Mouse (Mus musculus) midbrain, embryonic 15.5 days (tissue): ENCODE results near the gene Ap4m1. TPM values are rescaled to one million over a fixed set of nuclear protein-coding genes. Genes with fewer than 3 reads are reported as not detected.
A peak's percentile ranks its signal among the peaks of the same experiment; 100 is the strongest.
"Not testable (repeated sequence)": the region's sequence is repeated elsewhere in the genome, so short reads cannot be mapped to it uniquely, and the experiment has no call there.

Experiments
- ATAC-seq: fragments of 200-750 bp; cut with Nextera tagmentation; replicated peaks from 2 replicates; pipeline ENCODE4 v1.8.0; 2017; ENCODE audit warnings: moderate TSS enrichment
- H3K27ac ChIP-seq: fragments of 300-500 bp; sonication (generic); 2 replicates; pipeline ENCODE4 v1.5.1; 2015; ENCODE audit warnings: mild to moderate bottlenecking, inconsistent platforms
- H3K27me3 ChIP-seq: fragments of 300-500 bp; sonication (generic); replicated peaks from 2 replicates; pipeline ENCODE4 v1.6.1; 2015; ENCODE audit warnings: inconsistent platforms
- H3K36me3 ChIP-seq: fragments of 300-500 bp; sonication (generic); replicated peaks from 2 replicates; pipeline ENCODE4 v1.6.1; 2015; ENCODE audit warnings: inconsistent platforms
- H3K4me1 ChIP-seq: fragments of 300-500 bp; sonication (generic); 2 replicates; pipeline ENCODE4 v1.6.1; 2015; ENCODE audit warnings: inconsistent platforms
- H3K4me2 ChIP-seq: fragments of 300-500 bp; sonication (generic); 2 replicates; pipeline ENCODE4 v1.6.1; 2015; ENCODE audit warnings: inconsistent platforms, mild to moderate bottlenecking, moderate library complexity
- H3K4me3 ChIP-seq: fragments of 300-500 bp; sonication (generic); 2 replicates; pipeline ENCODE4 v1.5.1; 2015; ENCODE audit warnings: mild to moderate bottlenecking, inconsistent platforms
- H3K9ac ChIP-seq: fragments of 300-500 bp; sonication (generic); 2 replicates; pipeline ENCODE4 v1.6.1; 2015; ENCODE audit warnings: mild to moderate bottlenecking, inconsistent platforms
- H3K9me3 ChIP-seq: fragments of 300-500 bp; sonication (generic); 2 replicates; pipeline ENCODE4 v1.6.1; 2016; ENCODE audit warnings: inconsistent platforms
- WGBS: fragments of 180-500 bp; shearing (Covaris S2); methylation state at CpG from one replicate; pipeline ENCODE4 v1.1.7; 2015; ENCODE audit warnings: mixed read lengths; 5-methylcytosine and 5-hydroxymethylcytosine counted together
- microRNA counts: library from miRNA; unstranded; fragments of <30 nt; microRNA quantifications from one replicate; lab custom pipeline; 2016
- microRNA-seq: library from miRNA; unstranded; fragments of <30 nt; microRNA quantifications from one replicate; pipeline ENCODE4, GENCODE M21; 2016
- polyA plus RNA-seq: library from polyadenylated mRNA; unstranded; fragments of >200 nt; fragmentation: Nextera tagmentation; extraction: Ambion mirVana; gene quantifications from 2 replicates; pipeline ENCODE4 v1.2.1, GENCODE M21; 2015

The Ap4m1 gene
- polyA plus RNA-seq, 1 experiment from 2014 or later: 30.5 TPM

DNA sequence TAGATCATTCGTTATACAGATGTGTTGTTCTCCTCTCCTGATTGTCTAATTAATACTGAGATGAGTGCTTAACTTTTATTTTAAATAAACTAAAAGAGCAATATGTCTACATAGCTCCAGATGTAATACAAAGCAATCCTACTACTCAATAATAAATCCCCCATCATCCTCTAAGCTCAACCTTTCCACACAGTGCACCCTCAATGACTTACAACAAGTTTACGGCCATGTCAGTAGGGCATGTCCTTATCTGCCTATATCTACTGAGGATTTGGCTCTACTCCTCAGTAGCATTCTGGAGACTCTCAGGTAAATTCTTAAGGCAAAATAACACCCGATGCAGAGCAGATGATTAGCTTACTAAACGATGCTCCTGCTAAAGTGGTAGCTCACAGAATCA lies 36.1 kb downstream of the Ap4m1 start:
- WGBS: 87% methylated on average over 4 of the region's 4 CpGs
- H3K27me3 ChIP-seq: no peaks in the 10 kb centered on the region
- H3K9ac ChIP-seq: no peak overlapping the region
- H3K4me3 ChIP-seq: no peak overlapping the region
- H3K9me3 ChIP-seq: no peaks in the 10 kb centered on the region; the same call in 1 of the 2 replicates
- H3K4me1 ChIP-seq: no peaks in the 10 kb centered on the region
- no peak overlapping the region for H3K27ac ChIP-seq
- no peak for ATAC-seq
- no peak overlapping the region for H3K4me2 ChIP-seq
- H3K36me3 ChIP-seq: no peaks in the 10 kb centered on the region

DNA sequence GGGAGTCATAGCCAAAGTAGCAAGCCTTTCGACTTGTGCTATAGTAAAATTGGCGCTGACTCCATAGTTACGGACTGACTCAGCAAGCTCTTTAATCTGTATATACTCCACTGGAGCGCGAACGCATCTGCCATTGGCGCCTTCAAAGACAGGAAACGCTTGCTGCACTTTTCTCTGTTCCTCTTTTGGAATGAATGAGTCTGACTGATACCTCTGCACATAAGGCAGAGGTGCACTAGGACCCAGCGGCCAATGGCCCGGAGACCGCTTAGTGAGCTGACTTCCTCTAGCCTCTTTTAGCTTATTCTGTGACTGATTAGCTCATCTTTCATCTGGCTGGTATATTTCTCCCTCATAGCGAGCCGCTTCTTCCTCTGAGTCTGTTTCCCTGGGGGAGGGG lies 44.8 kb downstream of the Ap4m1 start:
- ATAC-seq, H3K36me3 ChIP-seq, H3K27me3 ChIP-seq, H3K9me3 ChIP-seq, H3K4me3 ChIP-seq, H3K4me1 ChIP-seq, H3K9ac ChIP-seq, H3K4me2 ChIP-seq, H3K27ac ChIP-seq: not testable (repeated sequence)
- 94% methylated on average over 13 of the region's 13 CpGs for WGBS

DNA sequence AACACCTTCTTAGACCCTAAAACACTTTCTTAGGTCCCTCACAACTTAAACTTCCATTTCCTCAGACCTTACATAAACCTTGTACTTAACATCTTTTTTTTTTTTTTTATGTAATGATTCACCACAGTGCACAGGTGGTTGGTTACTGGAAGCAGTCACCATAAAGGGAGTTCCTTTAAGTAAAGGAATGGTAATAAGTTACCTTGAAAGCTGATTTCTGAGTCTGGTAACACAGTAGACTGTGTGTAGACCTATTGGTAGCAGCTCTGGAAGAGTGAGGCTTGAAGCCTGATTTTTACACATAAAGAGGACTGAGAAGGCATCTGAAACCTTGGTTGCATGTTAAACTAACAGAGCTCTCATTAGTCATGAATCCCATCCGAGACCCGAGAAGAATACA lies 48.1 kb downstream of the Ap4m1 start:
- Histone ChIP-seq H3K4me3 (no peak overlapping the region), H3K27me3 (no peaks in the 10 kb centered on the region), H3K27ac (no peak overlapping the region), H3K36me3 (no peaks in the 10 kb centered on the region), H3K9ac (no peak overlapping the region), H3K4me1 (no peaks in the 10 kb centered on the region), H3K4me2 (no peak overlapping the region), H3K9me3 (no peaks in the 10 kb centered on the region)
- WGBS: 74% methylated on average over 2 of the region's 2 CpGs
- no peak for ATAC-seq

DNA sequence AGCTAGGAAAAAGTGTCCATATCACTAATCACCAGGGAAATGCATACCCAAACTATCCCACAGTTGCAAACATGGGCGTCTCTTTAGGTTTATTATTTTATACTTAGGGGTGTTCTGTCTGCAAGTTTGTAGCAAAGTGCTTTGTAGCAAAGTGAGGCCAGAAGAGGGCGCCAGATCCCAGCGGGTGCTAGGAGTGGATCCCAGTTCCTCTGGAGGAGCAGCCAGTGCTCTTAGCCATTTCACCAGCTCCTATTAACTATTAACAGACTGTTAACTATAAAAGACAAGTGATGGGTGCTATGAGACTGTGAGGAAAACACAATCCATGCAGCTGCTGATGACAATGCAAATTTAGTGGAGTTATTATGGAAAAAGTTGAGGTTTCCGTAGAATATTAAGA lies 50.3 kb downstream of the Ap4m1 start:
- no peak overlapping the region for H3K4me2 ChIP-seq
- no peaks in the 10 kb centered on the region for H3K9me3 ChIP-seq
- H3K4me1 ChIP-seq: no peaks in the 10 kb centered on the region
- no peak overlapping the region for H3K9ac ChIP-seq
- H3K36me3 ChIP-seq: no peaks in the 10 kb centered on the region
- no peak for ATAC-seq
- 26% methylated on average over 4 of the region's 4 CpGs for WGBS
- no peak overlapping the region for H3K27ac ChIP-seq
- H3K27me3 ChIP-seq: no peaks in the 10 kb centered on the region
- H3K4me3 ChIP-seq: no peak overlapping the region

DNA sequence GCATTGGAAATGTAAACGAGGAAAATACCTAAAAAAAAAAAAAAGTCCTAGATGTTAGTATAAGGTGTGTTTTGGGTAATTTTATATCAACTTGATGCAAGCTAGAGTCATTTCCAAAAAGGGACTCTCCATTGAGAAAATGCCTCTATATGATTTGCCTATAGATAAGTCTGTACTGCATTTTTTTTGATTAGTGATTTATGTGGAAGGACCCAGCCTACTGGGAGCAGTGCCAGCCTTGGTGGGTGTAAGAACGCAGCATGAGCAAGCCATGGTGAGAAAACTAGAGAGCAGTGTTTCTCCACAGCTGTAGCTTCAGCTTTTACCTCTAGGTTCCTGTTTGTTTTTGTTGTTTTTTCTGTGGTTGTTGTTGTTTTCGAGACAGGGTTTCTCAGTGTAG lies 51.5 kb downstream of the Ap4m1 start:
- Histone ChIP-seq H3K27me3 (no peaks in the 10 kb centered on the region), H3K9ac (no peak overlapping the region), H3K4me2 (no peak overlapping the region), H3K36me3 (no peaks in the 10 kb centered on the region), H3K9me3 (no peaks in the 10 kb centered on the region), H3K4me3 (no peak overlapping the region), H3K4me1 (no peaks in the 10 kb centered on the region), H3K27ac (no peak overlapping the region)
- no peak for ATAC-seq
- WGBS: 61% methylated on average over 3 of the region's 3 CpGs

DNA sequence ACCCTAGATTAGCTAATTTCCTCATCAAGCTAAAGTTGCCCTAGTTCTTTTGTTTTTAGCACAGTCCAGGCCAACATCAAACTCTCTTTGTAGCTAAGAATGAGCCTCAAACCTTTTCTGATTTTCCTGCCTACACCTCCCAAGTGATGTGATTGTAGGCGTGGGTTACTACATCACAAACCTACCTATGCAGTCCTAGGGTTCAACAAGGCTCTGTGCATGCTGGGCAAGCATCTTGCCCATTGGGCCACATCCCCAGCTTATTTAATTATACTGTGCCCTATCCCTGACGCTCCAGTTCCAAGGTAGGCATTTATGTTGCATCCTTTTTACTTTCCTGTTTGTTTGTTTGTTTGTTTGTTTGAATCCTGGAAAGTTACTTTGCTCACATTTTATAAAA lies 53.9 kb downstream of the Ap4m1 start, which contains the start of gene Nxpe5:
Gene Nxpe5, plus strand, starts transcription at position 199 of the 400 bp plus-strand sequence.
- ATAC-seq: no peak
- Histone ChIP-seq H3K4me1 (no peaks in the 10 kb centered on the region), H3K9ac (no peak within 1 kb of the TSS), H3K27ac (no peak within 1 kb of the TSS), H3K27me3 (no peaks in the 10 kb centered on the region), H3K4me3 (no peak within 1 kb of the TSS), H3K9me3 (no peaks in the 10 kb centered on the region), H3K36me3 (no peaks in the 10 kb centered on the region), H3K4me2 (no peak within 1 kb of the TSS)
- 46% methylated on average over 2 of the region's 2 CpGs for WGBS

DNA sequence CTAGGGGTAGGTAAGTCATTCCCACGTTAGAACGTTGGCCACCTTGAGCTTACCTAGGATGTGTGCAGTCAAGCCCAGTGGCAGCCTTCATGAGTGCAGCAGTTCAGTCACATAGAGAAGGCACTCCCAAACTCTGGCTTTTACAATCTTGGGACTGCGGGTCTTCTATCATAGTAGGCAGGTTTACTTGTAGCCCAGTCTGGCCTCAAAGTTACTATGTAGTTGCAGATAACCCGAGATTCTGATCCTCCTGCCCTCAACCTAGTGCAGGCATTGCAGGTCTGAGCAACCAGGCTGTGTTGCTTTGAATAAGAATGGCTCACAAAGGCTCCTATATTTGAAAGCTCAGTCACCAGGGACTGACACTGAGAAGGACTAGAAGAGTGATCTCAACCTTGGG lies 54.7 kb downstream of the Ap4m1 start:
- no peak overlapping the region for H3K27ac ChIP-seq
- H3K9ac ChIP-seq: no peak overlapping the region
- no peaks in the 10 kb centered on the region for H3K9me3 ChIP-seq
- H3K4me1 ChIP-seq: no peaks in the 10 kb centered on the region
- no peak overlapping the region for H3K4me3 ChIP-seq
- no peaks in the 10 kb centered on the region for H3K27me3 ChIP-seq
- WGBS: 80% methylated on average over 4 of the region's 4 CpGs
- no peak overlapping the region for H3K4me2 ChIP-seq
- ATAC-seq: no peak
- H3K36me3 ChIP-seq: no peaks in the 10 kb centered on the region

DNA sequence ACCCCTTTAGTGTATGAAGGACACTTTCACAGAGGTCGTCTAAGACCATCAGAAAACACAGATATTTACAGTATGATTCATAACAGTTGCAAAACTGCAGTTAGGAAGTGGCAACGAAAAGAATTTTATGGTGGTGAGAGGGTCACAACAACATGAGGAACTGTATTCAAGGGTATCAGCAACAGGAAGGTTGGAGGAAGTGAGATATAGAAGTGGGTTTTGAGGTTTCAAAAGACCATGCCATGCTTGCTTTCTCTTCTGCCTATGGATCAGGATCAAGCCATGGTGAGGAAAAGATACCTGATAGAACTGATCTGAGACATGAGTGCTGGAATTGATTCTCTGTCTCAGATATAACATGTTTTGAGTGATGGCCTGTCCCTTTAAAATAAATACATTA lies 55.6 kb downstream of the Ap4m1 start:
- no peak overlapping the region for H3K4me3 ChIP-seq
- ATAC-seq: no peak
- H3K27ac ChIP-seq: no peak overlapping the region
- no peaks in the 10 kb centered on the region for H3K9me3 ChIP-seq
- 70% methylated on average over 2 of the region's 2 CpGs for WGBS
- H3K36me3 ChIP-seq: no peaks in the 10 kb centered on the region
- H3K27me3 ChIP-seq: no peaks in the 10 kb centered on the region
- no peaks in the 10 kb centered on the region for H3K4me1 ChIP-seq
- H3K9ac ChIP-seq: no peak overlapping the region
- no peak overlapping the region for H3K4me2 ChIP-seq

DNA sequence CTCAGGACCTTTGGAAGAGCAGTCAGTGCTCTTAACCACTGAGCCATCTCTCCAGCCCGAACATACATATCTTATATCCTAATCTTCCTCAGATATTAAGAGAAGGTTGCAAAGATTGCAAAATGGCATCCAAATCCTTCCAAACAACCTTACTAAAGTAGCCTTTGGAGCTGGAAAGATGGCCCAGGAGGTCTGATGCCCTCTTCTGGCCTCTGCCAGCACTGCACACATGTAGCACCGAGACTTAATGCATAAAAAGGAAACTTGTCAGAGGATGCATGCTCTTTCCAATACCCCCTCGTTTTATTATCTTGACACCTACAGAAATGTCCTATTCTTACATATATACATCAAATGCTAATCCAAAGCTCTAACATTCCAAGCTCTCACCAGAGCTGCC lies 56.2 kb downstream of the Ap4m1 start:
- Histone ChIP-seq H3K9ac (no peak overlapping the region), H3K27ac (no peak overlapping the region), H3K4me3 (no peak overlapping the region), H3K27me3 (no peaks in the 10 kb centered on the region), H3K9me3 (no peaks in the 10 kb centered on the region), H3K4me2 (no peak overlapping the region), H3K4me1 (no peaks in the 10 kb centered on the region), H3K36me3 (no peaks in the 10 kb centered on the region)
- 65% methylated on average over 3 of the region's 3 CpGs for WGBS
- ATAC-seq: no peak

DNA sequence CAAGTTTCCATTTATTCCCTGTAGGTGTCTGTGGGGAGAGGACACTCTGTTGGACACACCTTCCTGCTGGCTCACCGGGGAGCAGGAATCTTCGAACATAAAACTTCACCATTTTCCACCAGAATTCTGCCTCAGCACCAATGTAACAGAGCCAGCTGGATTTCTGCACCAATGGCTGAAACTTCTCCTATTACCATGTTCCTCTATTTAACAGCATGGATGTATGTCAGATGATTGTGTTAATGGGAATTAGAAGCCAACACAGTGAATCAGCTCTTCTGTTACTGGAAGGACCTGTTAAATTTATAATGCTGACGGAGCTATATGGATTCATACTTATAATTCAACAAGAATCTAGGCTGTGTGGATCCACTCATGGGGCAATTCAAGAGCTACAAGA lies 57.7 kb downstream of the Ap4m1 start:
- Histone ChIP-seq H3K9ac (no peak overlapping the region), H3K4me2 (no peak overlapping the region)
- ATAC-seq: no peak

More for the DNA sequence above, 57.7 kb downstream of the Ap4m1 start:
- Histone ChIP-seq H3K9me3 (no peaks in the 10 kb centered on the region), H3K27me3 (no peaks in the 10 kb centered on the region), H3K27ac (no peak overlapping the region), H3K4me3 (no peak overlapping the region), H3K36me3 (no peaks in the 10 kb centered on the region), H3K4me1 (no peaks in the 10 kb centered on the region)
- 95% methylated on average over 3 of the region's 3 CpGs for WGBS

MicroRNA genes within 50 kb of the gene (microRNA counts, 519-probe panel; counts per million panel counts)
- 3,724 counts per million, percentile 84 among the panel's probes with 10 or more counts for microRNA mmu-miR-106b (lab: Ali Mortazavi, UCI)
- microRNA mmu-miR-25 (lab: Ali Mortazavi, UCI): 4,543 counts per million, percentile 95 among the panel's probes with 10 or more counts
- 3,823 counts per million, percentile 85 among the panel's probes with 10 or more counts for microRNA mmu-miR-93 (lab: Ali Mortazavi, UCI)

Small RNA genes within 50 kb of the gene (microRNA-seq; reads per million reads assigned to microRNA genes)
- gene Mir106b: 7,594 reads per million, percentile 94 among the genes with 10 or more reads in this experiment
- gene Mir25: 387 reads per million, percentile 68 among the genes with 10 or more reads in this experiment
- gene Mir93: 14,006 reads per million, percentile 97 among the genes with 10 or more reads in this experiment

Other genes starting within 250 kb of the Ap4m1 start
- gene Gjc3, start 208.9 kb upstream of the Ap4m1 start, polyA plus RNA-seq: 0.31 and 0.43 TPM in 2 replicates
- gene Azgp1, start 190.5 kb upstream of the Ap4m1 start, polyA plus RNA-seq: not detected in 2 replicates
- gene Smok3a, start 150.7 kb upstream of the Ap4m1 start, polyA plus RNA-seq: not detected in 2 replicates
- not detected in 2 replicates for gene Smok3b, start 150.6 kb upstream of the Ap4m1 start, polyA plus RNA-seq
- gene Smok3c, start 118.8 kb upstream of the Ap4m1 start, polyA plus RNA-seq: not detected in 2 replicates
- gene Zkscan1, start 86.9 kb upstream of the Ap4m1 start, polyA plus RNA-seq: 24.5 and 25.8 TPM in 2 replicates
- 104 and 111 TPM in 2 replicates for gene Zscan21, start 55.1 kb upstream of the Ap4m1 start, polyA plus RNA-seq
- 31.6 and 33.7 TPM in 2 replicates for gene Zfp113, start 16.3 kb upstream of the Ap4m1 start, polyA plus RNA-seq
- gene Cops6, start 10.9 kb upstream of the Ap4m1 start, polyA plus RNA-seq: 310 and 323 TPM in 2 replicates
- 93.3 and 95.3 TPM in 2 replicates for gene Mcm7, start 420 bp downstream of the Ap4m1 start, polyA plus RNA-seq
- 83.6 and 86.5 TPM in 2 replicates for gene Taf6, start 15.4 kb downstream of the Ap4m1 start, polyA plus RNA-seq
- 33.3 and 35.5 TPM in 2 replicates for gene Cnpy4, start 15.5 kb downstream of the Ap4m1 start, polyA plus RNA-seq
- 15.1 and 18.5 TPM in 2 replicates for gene Mblac1, start 22.3 kb downstream of the Ap4m1 start, polyA plus RNA-seq
- 0.06 TPM in 1 of 2 replicates, not detected in the other for gene Nxpe5, start 53.9 kb downstream of the Ap4m1 start, polyA plus RNA-seq
- 96.4 and 108 TPM in 2 replicates for gene Lamtor4, start 83.5 kb downstream of the Ap4m1 start, polyA plus RNA-seq
- 19.5 and 20.8 TPM in 2 replicates for gene BC037034, start 92.0 kb downstream of the Ap4m1 start, polyA plus RNA-seq
- gene Gal3st4, start 100.8 kb downstream of the Ap4m1 start, polyA plus RNA-seq: 2.1 and 2.9 TPM in 2 replicates
- 0.04 and 0.09 TPM in 2 replicates for gene Gm43720, start 108.0 kb downstream of the Ap4m1 start, polyA plus RNA-seq
- 218 and 231 TPM in 2 replicates for gene Gpc2, start 108.0 kb downstream of the Ap4m1 start, polyA plus RNA-seq
- gene Stag3, start 108.2 kb downstream of the Ap4m1 start, polyA plus RNA-seq: 8.3 and 9.7 TPM in 2 replicates
- 0.22 TPM in 1 of 2 replicates, not detected in the other for gene Pvrig, start 170.0 kb downstream of the Ap4m1 start, polyA plus RNA-seq